Mouse (Mus musculus): ENCODE results near the gene Mgp. TPM values are rescaled to one million over a fixed set of nuclear protein-coding genes. Genes with fewer than 3 reads are reported as not detected.

Gene Mgp
- polyA plus RNA-seq, 1 experiment, result 132 TPM

GRCm38 (mm10) chr6:136881678-136882077, 6.1 kb upstream of the Mgp start:
- Histone ChIP-seq H3K79me2 (ENCODE audit: control insufficient read depth, insufficient read depth) (no peaks in the 10 kb centered on the region), H3K36me3 (ENCODE audit: control insufficient read depth, insufficient read depth) (no peaks in the 10 kb centered on the region), H3K4me3 (no peak overlapping the region), H3ac (ENCODE audit: control insufficient read depth, insufficient read length) (no peak overlapping the region), H3K4me2 (ENCODE audit: low read depth) (no peak overlapping the region), H3K27me3 (ENCODE audit: control insufficient read depth, insufficient read depth, insufficient read length) (no peaks in the 10 kb centered on the region)
- no peak for TF ChIP-seq POLR2AphosphoS2 (IDR thresholded peaks at IDR 0.05; ENCODE audit: insufficient read length, low read depth)

GRCm38 (mm10) chr6:136874599-136874998, 1.0 kb downstream of the Mgp start:
- Histone ChIP-seq H3K27me3 (ENCODE audit: control insufficient read depth, insufficient read depth, insufficient read length) (no peaks in the 10 kb centered on the region), H3K79me2 (ENCODE audit: control insufficient read depth, insufficient read depth) (no peaks in the 10 kb centered on the region), H3K4me2 (ENCODE audit: low read depth) (peak overlapping the region; percentile 64), H3K36me3 (ENCODE audit: control insufficient read depth, insufficient read depth) (no peaks in the 10 kb centered on the region), H3K4me3 (peak overlapping the region; percentile 5), H3ac (ENCODE audit: control insufficient read depth, insufficient read length) (no peak overlapping the region)
- TF ChIP-seq MAX (IDR thresholded peaks at IDR 0.05; ENCODE audit: low read depth) (no peak), POLR2AphosphoS2 (IDR thresholded peaks at IDR 0.05; ENCODE audit: insufficient read length, low read depth) (no peak), REST (IDR thresholded peaks at IDR 0.05; ENCODE audit: insufficient read depth, insufficient read length) (no peak), TCF3 (IDR thresholded peaks at IDR 0.05; ENCODE audit: insufficient read length, low read depth) (no peak), SRF (IDR thresholded peaks at IDR 0.05; ENCODE audit: control insufficient read depth, insufficient read length, low read depth) (no peak), USF1 (IDR thresholded peaks at IDR 0.05; ENCODE audit: low read depth) (no peak)

GRCm38 (mm10) chr6:136868921-136869320, 6.7 kb downstream of the Mgp start:
- no peaks in the 10 kb centered on the region for H3K27me3 ChIP-seq (ENCODE audit: control insufficient read depth, insufficient read depth, insufficient read length)
- H3K79me2 ChIP-seq (ENCODE audit: control insufficient read depth, insufficient read depth), result no peaks in the 10 kb centered on the region
- H3K36me3 ChIP-seq (ENCODE audit: control insufficient read depth, insufficient read depth), result no peaks in the 10 kb centered on the region
- no peak overlapping the region for H3K4me3 ChIP-seq
- H3ac ChIP-seq (ENCODE audit: control insufficient read depth, insufficient read length), result no peak overlapping the region
- no peak overlapping the region for H3K4me2 ChIP-seq (ENCODE audit: low read depth)
- TF ChIP-seq MAX (IDR thresholded peaks at IDR 0.05; ENCODE audit: low read depth), result no peak
- no peak for TF ChIP-seq E2F4 (IDR thresholded peaks at IDR 0.05; ENCODE audit: insufficient read depth)
- TF ChIP-seq REST (IDR thresholded peaks at IDR 0.05; ENCODE audit: insufficient read depth, insufficient read length), result no peak
- TF ChIP-seq TCF12 (IDR thresholded peaks at IDR 0.05; ENCODE audit: insufficient read depth, poor library complexity, severe bottlenecking), result no peak
- TF ChIP-seq CEBPB (IDR thresholded peaks at IDR 0.05; ENCODE audit: insufficient read depth, poor library complexity, severe bottlenecking), result no peak
- TF ChIP-seq POLR2AphosphoS2 (IDR thresholded peaks at IDR 0.05; ENCODE audit: insufficient read length, low read depth), result no peak
- no peak for TF ChIP-seq POLR2A (IDR thresholded peaks at IDR 0.05; ENCODE audit: insufficient read length, low read depth)
- no peak for TF ChIP-seq TCF3 (IDR thresholded peaks at IDR 0.05; ENCODE audit: insufficient read length, low read depth)
- no peak for TF ChIP-seq SRF (IDR thresholded peaks at IDR 0.05; ENCODE audit: control insufficient read depth, insufficient read length, low read depth)
- no peak for TF ChIP-seq MYOG (IDR thresholded peaks at IDR 0.05; ENCODE audit: control insufficient read depth in 1 of 3, insufficient read depth in 1 of 3, insufficient read length in 2 of 3, low read depth in 2 of 3)
- TF ChIP-seq USF1 (IDR thresholded peaks at IDR 0.05; ENCODE audit: low read depth), result no peak
- TF ChIP-seq MYOD1 (IDR thresholded peaks at IDR 0.05; ENCODE audit: control insufficient read depth in 1 of 3, insufficient read length in 2 of 3, low read depth in 2 of 3), result no peak

- Histone ChIP-seq H3ac (ENCODE audit: control insufficient read depth, insufficient read length) (no peak overlapping the region), H3K27me3 (ENCODE audit: control insufficient read depth, insufficient read depth, insufficient read length) (no peaks in the 10 kb centered on the region), H3K4me3 (no peak overlapping the region), H3K4me2 (ENCODE audit: low read depth) (no peak overlapping the region), H3K79me2 (ENCODE audit: control insufficient read depth, insufficient read depth) (no peaks in the 10 kb centered on the region), H3K36me3 (ENCODE audit: control insufficient read depth, insufficient read depth) (no peaks in the 10 kb centered on the region)
- TF ChIP-seq USF1 (IDR thresholded peaks at IDR 0.05; ENCODE audit: low read depth) (no peak), POLR2AphosphoS2 (IDR thresholded peaks at IDR 0.05; ENCODE audit: insufficient read length, low read depth) (no peak), TCF3 (IDR thresholded peaks at IDR 0.05; ENCODE audit: insufficient read length, low read depth) (no peak), MYOD1 (IDR thresholded peaks at IDR 0.05; ENCODE audit: control insufficient read depth in 1 of 3, insufficient read length in 2 of 3, low read depth in 2 of 3) (no peak), REST (IDR thresholded peaks at IDR 0.05; ENCODE audit: insufficient read depth, insufficient read length) (no peak), MYOG (IDR thresholded peaks at IDR 0.05; ENCODE audit: control insufficient read depth in 1 of 3, insufficient read depth in 1 of 3, insufficient read length in 2 of 3, low read depth in 2 of 3) (no peak), TCF12 (IDR thresholded peaks at IDR 0.05; ENCODE audit: insufficient read depth, poor library complexity, severe bottlenecking) (no peak), CEBPB (IDR thresholded peaks at IDR 0.05; ENCODE audit: insufficient read depth, poor library complexity, severe bottlenecking) (no peak), E2F4 (IDR thresholded peaks at IDR 0.05; ENCODE audit: insufficient read depth) (no peak), MAX (IDR thresholded peaks at IDR 0.05; ENCODE audit: low read depth) (no peak), POLR2A (IDR thresholded peaks at IDR 0.05; ENCODE audit: insufficient read length, low read depth) (no peak), SRF (IDR thresholded peaks at IDR 0.05; ENCODE audit: control insufficient read depth, insufficient read length, low read depth) (no peak)
These were observed 9.5 kb downstream of the Mgp start for GRCm38 (mm10) chr6:136866150-136866549.

GRCm38 (mm10) chr6:136865360-136865759, 10.3 kb downstream of the Mgp start:
- H3K4me3 ChIP-seq, result no peak overlapping the region
- no peaks in the 10 kb centered on the region for H3K36me3 ChIP-seq (ENCODE audit: control insufficient read depth, insufficient read depth)
- H3K4me2 ChIP-seq (ENCODE audit: low read depth), result no peak overlapping the region
- no peaks in the 10 kb centered on the region for H3K27me3 ChIP-seq (ENCODE audit: control insufficient read depth, insufficient read depth, insufficient read length)
- no peaks in the 10 kb centered on the region for H3K79me2 ChIP-seq (ENCODE audit: control insufficient read depth, insufficient read depth)
- H3ac ChIP-seq (ENCODE audit: control insufficient read depth, insufficient read length), result no peak overlapping the region
- TF ChIP-seq MYOD1 (IDR thresholded peaks at IDR 0.05; ENCODE audit: control insufficient read depth in 1 of 3, insufficient read length in 2 of 3, low read depth in 2 of 3), result no peak
- TF ChIP-seq POLR2A (IDR thresholded peaks at IDR 0.05; ENCODE audit: insufficient read length, low read depth), result no peak
- no peak for TF ChIP-seq TCF3 (IDR thresholded peaks at IDR 0.05; ENCODE audit: insufficient read length, low read depth)
- TF ChIP-seq POLR2AphosphoS2 (IDR thresholded peaks at IDR 0.05; ENCODE audit: insufficient read length, low read depth), result no peak
- no peak for TF ChIP-seq MYOG (IDR thresholded peaks at IDR 0.05; ENCODE audit: control insufficient read depth in 1 of 3, insufficient read depth in 1 of 3, insufficient read length in 2 of 3, low read depth in 2 of 3)
- TF ChIP-seq E2F4 (IDR thresholded peaks at IDR 0.05; ENCODE audit: insufficient read depth), result no peak
- no peak for TF ChIP-seq TCF12 (IDR thresholded peaks at IDR 0.05; ENCODE audit: insufficient read depth, poor library complexity, severe bottlenecking)
- no peak for TF ChIP-seq USF1 (IDR thresholded peaks at IDR 0.05; ENCODE audit: low read depth)
- TF ChIP-seq SRF (IDR thresholded peaks at IDR 0.05; ENCODE audit: control insufficient read depth, insufficient read length, low read depth), result no peak
- no peak for TF ChIP-seq REST (IDR thresholded peaks at IDR 0.05; ENCODE audit: insufficient read depth, insufficient read length)
- no peak for TF ChIP-seq CEBPB (IDR thresholded peaks at IDR 0.05; ENCODE audit: insufficient read depth, poor library complexity, severe bottlenecking)

Measured in myocyte (in vitro differentiated cells).